Mouse (Mus musculus) testis, postnatal 10 days (tissue): ENCODE measurements at regions not wholly inside any gene's neighbourhood (a gene's known extent, or its start where the extent isn't known, plus 50 kb on each side); places are given as distances from the start of the nearest gene placed in this dataset.

Source experiments
- DNase-seq: peaks from one replicate; pipeline ENCODE4 v3.0.0; 2021; ENCODE audit warnings: low spot score

DNA sequence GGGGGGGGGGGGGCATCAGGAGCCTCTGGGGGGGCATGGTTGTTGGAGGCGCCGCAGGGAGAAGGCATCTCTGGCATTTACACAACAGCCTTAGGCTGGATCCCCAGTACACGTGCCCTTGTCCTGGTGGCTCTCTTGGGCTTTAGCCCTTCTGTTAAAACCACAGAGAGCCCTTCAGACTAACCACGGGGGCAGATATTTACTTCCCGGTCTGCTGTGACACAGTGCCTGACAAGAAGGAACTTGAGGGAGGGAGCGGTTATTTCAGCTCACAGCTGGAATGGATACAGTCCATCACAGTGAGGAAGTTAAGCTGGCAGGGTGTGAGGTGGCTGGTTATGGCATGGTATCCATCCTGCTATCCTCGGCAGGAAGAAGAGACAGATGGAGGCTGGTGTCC is 71.0 kb upstream of the Gm11733 start:
- DNase-seq = no peak

DNA sequence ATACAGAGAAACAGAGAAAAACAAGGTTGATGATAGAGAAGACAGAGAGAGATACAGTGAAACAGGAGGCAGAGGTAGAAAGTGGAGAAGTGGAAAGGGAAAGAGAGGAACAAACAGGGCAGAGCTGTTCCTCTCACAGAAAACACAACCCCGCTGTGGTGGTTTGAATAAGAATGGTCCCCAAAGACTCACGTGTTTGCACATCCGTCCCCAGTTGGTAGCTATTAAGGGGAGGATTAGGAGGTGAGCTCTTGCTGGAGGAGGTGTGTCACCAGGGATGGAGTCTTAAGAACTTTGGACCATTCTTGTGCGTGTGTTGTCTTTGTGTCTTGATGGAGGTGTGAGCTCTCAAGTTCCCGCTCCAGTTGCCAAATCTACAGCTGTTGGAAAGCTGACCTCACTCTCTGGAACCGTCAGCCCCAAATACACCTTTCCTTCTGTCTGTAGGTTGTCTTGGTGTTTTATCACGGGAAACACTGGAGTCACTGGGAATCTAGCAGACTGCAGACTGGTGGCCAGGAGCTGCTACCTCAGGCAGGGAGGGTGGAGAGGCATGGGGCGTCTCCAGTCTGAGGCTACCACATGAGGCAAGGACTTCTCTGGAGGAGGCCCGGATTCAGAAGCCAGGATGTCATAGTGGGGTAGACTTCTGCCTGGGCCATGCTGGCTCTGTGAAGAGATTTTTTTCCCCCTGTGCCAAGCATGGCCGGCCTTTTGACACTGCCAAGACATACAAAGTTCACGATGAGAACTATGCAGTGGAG is 70.0 kb upstream of the Gm11733 start:
- no peak for DNase-seq

DNA sequence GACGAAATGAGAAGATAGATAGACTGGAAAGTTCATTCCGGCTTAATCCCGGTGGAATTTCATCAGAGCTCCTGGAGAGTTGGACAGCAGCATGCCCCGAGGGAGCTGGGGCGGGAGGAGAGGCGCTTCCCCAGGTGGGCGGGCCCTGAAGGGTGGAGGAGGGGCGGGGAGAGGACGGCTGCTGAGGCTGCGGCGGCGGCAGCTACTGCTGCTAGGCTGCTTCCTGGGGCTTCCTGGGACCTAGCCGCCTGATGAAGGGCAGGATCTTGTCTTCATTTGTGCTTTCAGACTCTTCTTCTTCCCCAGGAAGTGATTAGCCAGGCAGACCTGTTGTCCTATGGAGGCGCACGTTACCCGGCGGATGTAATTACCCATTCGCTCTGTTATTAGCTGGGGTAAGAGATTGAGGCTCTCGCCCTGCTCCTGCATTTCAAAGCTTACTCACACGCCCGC is 69.3 kb upstream of the Gm11733 start:
- peak; percentile 70 for DNase-seq

DNA sequence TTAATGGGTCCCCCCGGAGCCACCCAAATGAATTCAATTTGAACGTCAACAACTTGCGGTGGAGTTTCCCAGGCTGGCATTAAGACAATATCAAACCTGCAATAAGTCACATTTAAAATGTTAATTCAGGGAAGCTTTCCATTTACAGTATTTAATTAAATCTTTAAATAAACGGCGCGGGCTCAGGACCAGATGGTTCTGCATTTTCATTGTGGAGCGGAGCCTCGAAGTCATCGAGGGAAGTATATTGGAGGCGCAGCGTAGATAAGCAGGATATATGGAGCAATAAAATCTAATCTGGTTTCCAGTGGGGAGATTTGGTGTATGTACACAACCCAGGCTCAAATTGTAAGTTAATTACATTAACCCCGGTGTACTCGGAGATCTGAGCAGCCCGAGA is 68.7 kb upstream of the Gm11733 start:
- DNase-seq = no peak

DNA sequence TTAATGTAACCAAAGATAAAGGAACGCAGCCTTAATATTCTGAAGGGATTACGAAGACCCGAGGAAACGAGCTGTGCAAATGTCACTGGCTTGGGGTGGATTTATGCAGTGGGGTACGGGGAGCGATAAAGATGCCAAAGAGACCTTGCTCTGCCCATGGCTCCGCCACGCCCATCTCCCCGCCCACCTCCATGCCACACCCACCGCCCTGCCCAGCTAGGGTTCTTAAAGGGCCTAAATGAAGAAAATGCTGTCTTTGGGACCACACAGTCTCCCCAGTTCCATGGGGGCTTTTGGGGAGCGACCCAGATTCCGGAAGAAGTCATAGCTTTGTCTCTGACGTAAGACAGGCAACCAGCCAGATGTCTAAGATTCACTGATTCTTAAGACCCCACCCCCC is 68.2 kb upstream of the Gm11733 start:
- peak; percentile 57 for DNase-seq

DNA sequence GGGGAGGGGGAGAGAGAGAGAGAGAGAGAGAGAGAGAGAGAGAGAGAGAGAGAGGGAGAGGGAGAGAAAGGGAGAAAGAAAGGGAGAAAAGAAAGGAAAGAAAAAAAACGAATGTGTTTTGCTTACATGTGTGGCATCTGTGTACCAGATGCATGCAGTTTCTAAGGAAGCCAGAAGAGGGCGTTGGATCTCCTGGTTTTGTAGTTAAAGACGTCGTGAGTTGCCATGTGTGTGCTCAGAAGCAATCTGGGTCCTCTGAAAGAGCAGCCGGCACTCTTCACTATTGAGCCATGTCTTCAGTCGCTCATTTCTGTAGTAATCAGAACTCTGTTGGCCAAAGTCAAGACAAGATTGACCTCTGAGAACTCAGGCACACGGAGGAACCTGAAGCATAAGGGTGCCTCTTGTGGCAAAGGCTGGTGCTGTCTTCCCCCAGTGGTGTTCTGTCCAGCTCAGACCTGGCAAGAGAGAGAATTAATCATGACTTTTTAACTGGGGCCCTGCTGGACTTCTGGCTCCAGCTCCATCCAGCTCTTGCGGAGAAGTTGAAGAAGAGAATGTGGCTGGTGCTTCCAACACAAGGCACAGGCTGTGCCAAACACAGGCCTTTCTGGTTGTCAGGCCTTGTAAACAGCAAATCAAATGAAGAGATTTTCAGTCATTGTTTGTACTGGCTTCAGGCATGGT is 67.0 kb upstream of the Gm11733 start:
- no peak for DNase-seq

DNA sequence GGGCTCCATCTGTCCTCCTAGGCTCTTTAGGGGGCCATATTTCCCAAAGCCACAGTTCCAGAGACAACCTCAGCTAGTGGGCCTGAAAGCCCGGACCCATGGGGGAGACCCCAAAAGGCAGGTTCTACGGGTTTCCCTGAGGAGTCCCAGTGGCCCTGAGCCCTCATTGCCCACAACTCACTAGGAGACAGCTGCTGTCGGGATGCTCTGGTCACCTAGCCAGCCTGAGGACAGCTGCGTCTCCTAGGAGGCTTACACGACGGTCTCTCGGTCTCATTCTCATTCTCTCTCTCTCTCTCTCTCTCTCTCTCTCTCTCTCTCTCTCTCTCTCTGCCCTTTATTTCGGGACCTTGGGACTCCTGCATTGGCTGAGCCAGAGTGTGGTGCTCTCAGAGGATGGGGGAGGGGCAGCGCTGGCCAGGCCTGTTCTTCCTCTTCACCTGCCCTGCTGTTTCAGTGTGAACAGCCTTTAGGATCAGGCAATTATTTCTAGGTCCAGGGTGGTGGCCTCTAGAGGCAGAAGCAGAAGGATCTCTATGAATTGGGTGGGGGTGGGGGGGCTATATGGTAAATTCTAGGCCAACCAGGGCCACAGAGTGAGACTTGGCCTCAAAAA is 66.1 kb upstream of the Gm11733 start:
- no peak for DNase-seq

DNA sequence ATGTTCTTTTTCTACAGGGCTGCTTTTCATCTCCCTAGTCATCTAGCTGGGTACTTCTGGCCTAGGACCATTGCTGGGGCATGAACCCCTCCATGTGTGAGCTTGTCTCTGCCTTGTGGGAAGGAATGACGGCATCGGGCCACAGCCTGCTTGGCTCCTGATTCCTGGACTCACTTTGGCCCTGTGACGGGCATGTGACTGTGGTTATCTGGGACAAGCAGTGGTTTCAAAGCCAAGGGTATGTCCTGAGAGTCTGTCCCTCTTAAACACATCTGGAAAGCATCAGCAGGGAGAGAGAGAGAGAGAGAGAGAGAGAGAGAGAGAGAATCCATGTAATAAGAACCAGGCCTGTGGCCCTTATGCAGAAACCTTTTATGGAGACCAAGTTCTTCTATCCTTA is 65.2 kb upstream of the Gm11733 start:
- DNase-seq = no peak

DNA sequence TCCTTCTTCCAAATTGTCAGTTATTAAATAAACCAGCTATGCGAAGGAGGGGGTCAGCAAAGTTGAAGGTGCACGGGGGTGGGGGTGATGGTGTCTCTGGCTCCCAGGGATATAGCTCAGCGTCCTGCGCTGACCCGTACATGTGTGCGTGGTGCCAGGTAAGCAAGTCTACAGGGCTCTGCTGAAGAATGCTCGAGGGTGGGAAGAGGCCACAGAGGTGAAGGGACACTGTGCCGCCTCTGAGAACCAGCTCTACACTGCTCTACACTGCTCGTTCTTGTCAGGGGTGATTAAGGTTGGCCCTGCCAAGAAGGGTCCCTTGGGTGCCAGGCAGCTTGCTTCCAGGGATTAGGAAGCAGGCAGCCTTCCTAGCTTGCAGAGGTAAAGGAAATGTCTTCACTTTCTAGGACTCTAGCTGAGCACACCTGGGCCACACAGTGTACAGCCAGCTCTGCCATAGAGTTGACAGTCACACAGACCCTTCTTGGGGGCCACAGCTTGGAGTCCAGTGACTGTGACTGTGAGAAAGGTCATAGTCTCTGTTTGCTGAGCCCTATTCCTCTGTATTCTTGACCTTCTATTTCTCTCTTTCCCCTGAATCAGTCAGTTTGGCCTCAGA is 64.7 kb upstream of the Gm11733 start:
- DNase-seq = no peak

DNA sequence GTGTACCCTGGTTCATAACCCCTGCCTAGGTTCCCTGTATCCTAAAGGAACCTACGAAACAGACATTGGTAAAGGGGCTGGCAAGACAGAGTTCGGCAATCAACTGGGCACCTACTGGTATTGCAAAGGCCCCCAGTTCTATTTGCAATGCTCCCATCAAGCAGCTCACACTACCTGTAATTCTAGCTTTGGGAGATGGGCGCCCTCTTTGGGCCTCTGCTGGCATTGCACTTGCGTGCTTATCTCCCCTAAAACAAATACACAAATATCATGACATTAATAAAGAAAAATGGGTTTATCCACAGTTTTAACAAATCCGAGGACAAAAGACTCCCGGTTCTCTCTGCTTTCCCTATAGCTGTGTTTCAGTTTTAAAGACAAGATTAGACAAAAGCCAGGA is 61.5 kb upstream of the Gm11733 start:
- no peak for DNase-seq

DNA sequence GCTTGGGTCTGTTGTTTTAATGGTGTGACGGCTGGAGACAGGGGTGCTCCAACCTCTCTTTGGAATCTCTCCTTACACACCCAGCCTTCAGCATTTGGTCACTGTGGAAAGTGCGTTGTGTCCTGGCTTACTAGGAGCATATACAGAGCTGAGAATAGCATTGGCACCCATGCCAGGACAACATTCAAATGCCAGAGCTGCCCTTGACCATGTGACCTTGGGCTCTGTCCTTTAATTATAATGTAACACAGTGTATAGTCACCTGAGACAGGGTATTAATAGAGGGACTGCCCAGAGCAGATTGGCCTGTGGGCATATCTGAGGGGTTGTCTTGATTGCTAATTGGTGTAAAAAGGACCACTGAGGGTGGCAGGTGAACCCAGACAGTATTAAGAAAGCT is 60.7 kb upstream of the Gm11733 start:
- no peak for DNase-seq

DNA sequence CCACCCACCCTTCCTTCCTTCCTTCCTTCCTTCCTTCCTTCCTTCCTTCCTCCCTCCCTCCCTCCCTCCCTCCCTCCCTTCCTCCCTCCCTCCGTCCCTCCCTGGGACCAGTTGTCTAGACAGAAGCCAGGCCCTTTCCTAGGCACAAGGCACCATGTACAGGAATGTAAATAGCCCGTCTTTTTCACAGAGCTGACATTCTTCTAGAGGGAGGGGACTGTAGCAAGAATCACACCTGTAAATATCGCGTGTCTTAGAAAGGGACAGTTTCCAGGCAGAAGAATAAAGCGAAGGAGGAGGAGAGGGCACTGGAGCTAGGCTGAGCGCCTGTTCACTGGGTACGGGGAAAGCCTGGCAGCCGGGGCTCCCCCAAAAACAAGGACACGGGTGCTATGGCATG is 58.7 kb upstream of the Gm11733 start:
- no peak for DNase-seq

DNA sequence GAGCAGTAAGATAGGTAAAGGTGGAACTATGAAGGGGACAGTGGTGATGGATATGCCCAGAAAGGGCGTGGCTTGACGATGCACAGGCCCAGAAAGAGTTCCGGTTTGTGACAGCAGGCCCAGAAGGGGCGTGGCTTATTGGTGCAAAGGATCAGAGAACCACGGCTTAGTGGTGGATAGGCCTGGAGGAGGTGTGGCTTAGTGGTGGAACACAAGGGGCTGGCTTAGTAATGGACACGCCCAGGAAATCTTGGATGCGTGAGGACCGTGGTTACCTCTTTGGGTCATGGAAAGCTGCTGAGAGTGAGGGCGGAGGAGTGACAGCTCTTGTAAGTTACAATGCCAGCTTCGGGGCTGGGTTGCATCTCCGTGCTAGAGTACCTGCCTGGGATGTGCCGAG is 58.2 kb upstream of the Gm11733 start:
- DNase-seq = no peak

DNA sequence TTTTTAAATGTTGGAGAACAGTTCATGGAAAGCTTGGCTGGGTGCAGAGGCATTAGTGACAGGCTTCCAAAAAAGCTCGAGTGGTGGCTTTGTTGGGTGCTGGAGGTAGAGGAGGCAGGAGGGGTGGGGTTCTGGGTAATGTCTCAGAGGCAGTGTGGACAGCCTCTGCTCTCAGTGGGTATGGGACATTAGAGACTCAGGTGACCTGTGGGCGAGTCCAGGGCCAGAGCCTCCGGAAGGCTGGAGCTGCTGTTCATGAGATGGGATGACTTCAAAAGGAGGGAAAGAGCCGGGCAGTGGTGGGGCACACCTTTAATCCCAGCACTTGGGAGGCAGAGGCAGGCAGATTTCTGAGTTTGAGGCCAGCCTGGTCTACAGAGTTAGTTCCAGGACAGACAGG is 57.5 kb upstream of the Gm11733 start:
- DNase-seq = no peak

DNA sequence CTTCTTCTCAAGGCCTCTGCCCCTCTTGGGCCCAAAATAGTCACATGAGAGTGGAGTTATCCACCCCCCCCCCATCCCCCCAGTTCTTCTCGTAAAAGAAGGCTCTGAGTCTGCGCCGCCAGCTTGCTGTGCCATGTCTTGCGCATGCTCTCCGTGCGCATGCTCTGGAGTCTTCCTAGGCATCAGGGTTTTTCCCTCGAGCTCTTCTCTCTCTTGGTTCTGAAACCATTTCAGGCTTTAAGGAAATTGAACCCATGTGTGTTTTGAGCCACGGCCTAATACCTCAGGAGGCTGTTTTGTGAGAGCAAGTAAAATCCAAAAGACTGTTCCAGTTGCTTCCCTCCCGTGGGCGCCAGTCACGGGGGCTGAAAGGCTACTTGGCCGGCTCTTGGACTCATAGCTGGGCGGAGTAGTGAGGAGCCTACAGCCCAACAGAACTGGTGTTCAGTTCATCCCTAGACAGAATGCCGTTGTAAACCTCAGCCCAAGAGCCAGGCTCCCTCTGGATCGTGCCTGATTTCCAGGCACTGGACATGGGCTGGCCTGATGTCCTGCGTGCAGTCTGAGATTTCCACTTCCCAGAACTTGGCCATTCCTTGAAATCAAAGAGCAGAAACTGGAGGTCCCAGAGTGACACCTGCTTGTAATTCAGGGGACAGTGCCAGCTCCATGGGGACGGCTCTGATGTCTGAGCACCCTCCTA is 56.2 kb upstream of the Gm11733 start:
- DNase-seq = no peak

DNA sequence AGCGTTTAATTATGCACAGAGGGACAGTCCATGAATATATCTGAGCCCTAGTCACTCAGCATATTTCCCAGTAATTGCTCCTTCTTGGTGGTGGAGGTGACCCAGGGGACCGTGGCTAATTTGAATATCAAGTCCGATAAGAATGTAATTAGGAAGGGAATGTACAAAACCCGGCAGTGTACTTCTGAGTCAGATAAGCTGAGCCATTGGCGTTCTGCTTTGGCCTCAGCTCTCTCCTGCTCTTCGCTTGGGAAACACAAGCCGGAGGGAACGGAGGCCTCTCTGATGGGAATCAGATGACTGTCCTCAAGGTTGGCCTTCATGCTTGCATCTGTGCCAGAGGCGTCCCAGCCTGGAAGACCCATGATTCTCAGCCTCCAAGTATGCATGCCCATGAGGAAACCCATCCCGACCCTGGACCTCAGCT is 54.8 kb upstream of the Gm11733 start:
- DNase-seq = no peak

DNA sequence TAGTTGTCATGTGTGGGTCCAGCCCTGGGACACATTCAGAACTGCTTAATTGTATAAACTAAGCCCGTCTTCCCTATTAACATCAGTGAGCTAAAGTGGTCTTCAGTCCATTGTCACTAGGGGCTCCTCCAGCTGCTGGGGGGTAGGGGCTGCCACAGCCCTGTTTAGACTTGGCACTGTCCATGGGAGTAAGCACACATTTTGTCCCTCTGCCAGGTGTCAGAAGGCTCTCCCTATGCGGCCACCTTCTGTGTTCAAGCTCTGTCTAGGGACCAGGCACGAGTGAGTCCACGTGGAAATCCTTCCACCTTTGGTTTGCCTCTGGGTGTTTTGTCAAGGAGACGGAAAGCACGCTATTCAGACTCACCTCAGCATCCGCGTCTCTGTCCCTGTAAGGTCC is 54.3 kb upstream of the Gm11733 start:
- DNase-seq = no peak

DNA sequence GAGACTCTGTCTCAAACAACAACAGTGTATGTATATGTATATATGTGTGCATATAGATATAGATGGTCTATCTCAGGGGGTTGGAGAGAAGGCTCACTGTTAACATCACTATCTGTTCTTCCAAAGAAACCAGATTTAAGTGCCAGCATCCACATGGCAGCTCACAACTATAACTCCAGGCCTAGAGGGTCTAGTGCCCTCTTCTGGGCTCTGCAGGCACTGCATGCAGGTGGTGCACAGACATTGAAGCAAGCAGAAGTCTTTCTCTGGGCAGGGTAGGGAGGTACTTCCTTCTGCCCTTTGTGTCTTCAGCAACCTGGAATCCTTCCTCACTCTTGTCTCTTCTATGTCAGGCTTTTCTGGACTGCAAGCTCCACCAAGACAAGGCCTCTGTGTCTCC is 50.1 kb upstream of the Gm11733 start:
- no peak for DNase-seq
